Mouse (Mus musculus) urinary bladder, postnatal 36 days (tissue): ENCODE measurements at regions not wholly inside any gene's neighbourhood (a gene's known extent, or its start where the extent isn't known, plus 50 kb on each side); places are given as distances from the start of the nearest gene placed in this dataset.

ENCODE experiments used
- DNase-seq, 2 experiments: peaks; one replicate each; pipeline ENCODE4 v3.0.0; 2022; ENCODE audit warnings: low spot score in 2 of 2, mixed read lengths in 1 of 2

DNA sequence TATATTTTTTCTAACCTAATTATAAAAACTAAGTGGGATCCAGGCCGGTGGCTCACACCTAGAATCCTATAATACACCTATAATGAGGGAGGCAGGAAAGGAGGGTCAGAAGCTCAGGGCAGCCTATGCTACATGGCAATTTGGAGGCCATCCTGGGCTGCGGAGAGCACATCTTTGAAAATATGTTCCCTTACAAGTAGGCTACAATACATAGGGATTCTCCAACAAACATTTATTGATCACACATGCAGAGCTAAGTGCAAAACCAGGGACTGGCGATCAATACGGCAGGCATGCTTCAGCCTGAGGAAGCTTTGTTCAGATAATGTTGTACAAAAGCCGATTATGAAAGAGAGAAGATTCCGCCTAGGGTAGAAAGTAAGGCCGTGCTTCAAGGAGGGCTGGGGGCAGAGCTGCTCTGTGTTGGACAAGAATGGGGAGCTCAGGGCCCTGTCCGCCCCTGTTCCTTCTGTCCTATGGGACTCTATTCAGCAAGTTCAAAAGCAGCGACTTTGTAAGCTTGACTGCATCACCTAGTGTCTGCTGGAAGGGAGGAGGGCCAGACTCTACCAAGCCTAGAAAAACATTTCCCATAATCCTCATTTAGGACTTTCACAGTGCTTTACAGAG lies 53.4 kb upstream of the Sgk1 start:
- no peak for DNase-seq

DNA sequence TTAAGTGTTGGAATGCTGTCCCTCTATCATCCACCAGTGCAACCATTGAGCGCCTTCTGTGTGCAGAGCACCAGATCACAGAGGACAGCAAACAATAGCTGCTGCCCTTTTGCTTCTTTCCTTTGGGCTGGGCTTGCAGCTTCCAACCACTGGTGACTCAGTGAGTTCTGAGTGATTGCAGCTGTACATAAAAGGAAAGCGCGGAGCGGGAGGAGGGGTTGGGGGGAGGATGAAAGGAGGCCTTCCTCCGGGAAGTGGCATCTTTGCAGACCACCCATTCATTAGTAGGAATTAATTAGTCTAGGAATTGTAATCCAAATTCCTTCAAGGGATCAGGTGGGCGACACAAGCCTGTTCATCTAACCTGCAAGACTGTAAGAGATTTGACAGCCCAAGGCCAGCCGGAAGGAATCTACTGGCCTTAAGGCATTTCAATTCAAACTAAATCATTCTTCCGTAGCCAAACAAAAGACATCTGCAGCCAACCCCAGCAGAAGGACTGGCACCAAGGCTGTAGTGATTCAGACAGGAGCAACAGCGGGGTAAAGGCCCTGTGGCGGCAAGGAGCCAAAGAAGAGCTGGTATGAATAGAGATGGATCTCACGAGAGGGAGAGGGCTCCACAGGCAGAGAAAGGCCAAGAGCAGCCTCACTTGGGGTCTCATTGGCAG lies 52.8 kb upstream of the Sgk1 start:
- DNase-seq: no peak

DNA sequence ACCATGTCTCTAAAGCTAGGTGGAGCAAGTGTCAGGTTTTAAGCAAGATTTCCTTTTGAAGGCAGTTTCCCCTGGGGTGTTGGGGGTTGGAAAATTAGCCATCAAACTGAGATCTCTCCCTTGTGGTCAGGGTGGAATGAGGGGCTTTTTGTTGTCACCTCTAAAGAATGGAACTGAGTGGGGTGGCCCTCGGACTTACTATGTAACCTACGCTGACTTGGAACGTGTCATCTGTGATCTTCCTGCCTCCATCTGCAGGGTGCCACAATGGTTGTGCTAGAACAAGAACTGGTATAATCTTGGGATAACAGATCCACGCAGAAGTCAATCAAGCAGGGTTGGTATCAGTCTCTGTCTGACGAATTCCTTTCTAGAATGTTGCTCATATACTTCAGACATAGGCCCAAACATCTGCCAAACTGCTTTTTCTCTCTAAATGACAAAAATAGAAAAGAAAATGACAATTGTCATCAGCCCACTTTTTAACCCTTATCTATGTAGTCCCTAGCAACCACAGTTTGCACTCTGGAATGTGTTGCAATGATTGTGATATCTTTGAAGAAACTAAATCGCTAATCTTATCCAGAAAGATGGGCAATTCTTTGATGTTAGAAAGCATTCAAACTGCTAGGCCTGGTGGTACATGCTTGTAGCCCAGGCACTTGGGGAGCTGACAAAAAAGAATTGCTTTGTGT lies 50.8 kb upstream of the Sgk1 start:
- DNase-seq: no peak
